Mouse (Mus musculus): Measurements from ENCODE around the gene E330021D16Rik. TPM values are rescaled to one million over a fixed set of nuclear protein-coding genes. Genes with fewer than 3 reads are reported as not detected.
A peak's percentile ranks its signal among the peaks of the same experiment; 100 is the strongest.

E330021D16Rik gene
- polyA plus RNA-seq, 1 experiment: 0.12 TPM

DNA sequence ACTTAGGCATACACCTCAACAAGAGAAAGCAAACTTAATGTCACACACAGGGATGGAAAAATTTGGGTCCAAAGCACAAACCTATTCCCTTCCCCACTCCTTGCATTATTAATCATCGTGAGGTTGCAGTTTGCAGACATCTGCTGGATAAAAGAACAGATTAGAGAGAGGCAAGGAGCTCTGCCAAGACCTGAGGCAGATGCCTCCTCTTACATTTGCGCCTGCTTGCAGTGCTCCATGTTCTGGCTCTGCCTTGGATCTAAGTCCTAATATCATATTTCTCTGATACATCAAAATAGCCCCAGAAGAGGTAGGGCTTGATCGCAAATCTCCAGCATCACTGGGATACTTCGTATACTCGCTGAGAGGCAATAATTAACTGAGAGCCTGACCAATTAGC, 56.9 kb downstream of the E330021D16Rik start:
- no peaks in the 10 kb centered on the region for H3K4me1 ChIP-seq (replicated peaks; ENCODE audit: control insufficient read depth, insufficient read depth, low read length)
- H3K36me3 ChIP-seq (ENCODE audit: control insufficient read depth, insufficient read depth, low read length): no peaks in the 10 kb centered on the region
- TF ChIP-seq POLR2A (IDR thresholded peaks at IDR 0.05; ENCODE audit: control insufficient read depth, extremely low read depth, insufficient read depth, low read length, poor library complexity): no peak
- no peak for TF ChIP-seq CTCF (IDR thresholded peaks at IDR 0.05; ENCODE audit: borderline replicate concordance, control insufficient read depth, extremely low read depth, insufficient read depth, low read length, poor library complexity)
- no peak overlapping the region for H3K27ac ChIP-seq (ENCODE audit: control insufficient read depth, insufficient read depth, low read length)
- DNase-seq: no peak
- no peaks in the 10 kb centered on the region for H3K27me3 ChIP-seq (ENCODE audit: control insufficient read depth, insufficient read depth, low read length)
- H3K4me3 ChIP-seq (ENCODE audit: control insufficient read depth, insufficient read depth, low read length): no peak overlapping the region
- 83% methylated on average over 5 of the region's 5 CpGs for WGBS

GRCm38 (mm10) chr6:136353399-136354184, 61.8 kb downstream of the E330021D16Rik start:
- Histone ChIP-seq H3K27me3 (ENCODE audit: control insufficient read depth, insufficient read depth, low read length) (no peaks in the 10 kb centered on the region), H3K4me3 (ENCODE audit: control insufficient read depth, insufficient read depth, low read length) (no peak overlapping the region), H3K4me1 (replicated peaks; ENCODE audit: control insufficient read depth, insufficient read depth, low read length) (no peaks in the 10 kb centered on the region), H3K27ac (ENCODE audit: control insufficient read depth, insufficient read depth, low read length) (no peak overlapping the region), H3K36me3 (ENCODE audit: control insufficient read depth, insufficient read depth, low read length) (no peaks in the 10 kb centered on the region)
- 48% methylated on average over 11 of the region's 11 CpGs for WGBS
- peak; percentile 44 for DNase-seq
- TF ChIP-seq POLR2A (IDR thresholded peaks at IDR 0.05; ENCODE audit: control insufficient read depth, extremely low read depth, insufficient read depth, low read length, poor library complexity): no peak
- no peak for TF ChIP-seq CTCF (IDR thresholded peaks at IDR 0.05; ENCODE audit: borderline replicate concordance, control insufficient read depth, extremely low read depth, insufficient read depth, low read length, poor library complexity)

Other genes starting within 250 kb of the E330021D16Rik start
- under 0.01 TPM in 2 replicates for gene Grin2b, start 242.1 kb downstream of the E330021D16Rik start, polyA plus RNA-seq (2012; rRNA removed)
- gene Gm8994, start 88.0 kb downstream of the E330021D16Rik start, polyA plus RNA-seq (2012; rRNA removed): 0.08 TPM in 1 of 2 replicates, not detected in the other
- 65.1 and 79.5 TPM in 2 replicates for gene Atf7ip, start 90.6 kb upstream of the E330021D16Rik start, polyA plus RNA-seq (2012; rRNA removed)
- gene Plbd1, start 246.4 kb upstream of the E330021D16Rik start, polyA plus RNA-seq (2012; rRNA removed): 31.4 and 37.1 TPM in 2 replicates